Mouse (Mus musculus) C2C12 (cell line): ENCODE measurements around the gene Bloc1s3.

Experiments
- CEBPB ChIP-seq: IDR thresholded peaks from one replicate; pipeline ENCODE4 v1.6.1; 2011; ENCODE audit warnings: low read depth, mild to moderate bottlenecking, control low read depth, moderate library complexity
- CTCF ChIP-seq: IDR thresholded peaks from one replicate; pipeline ENCODE4 v1.5.1; 2011; ENCODE audit not compliant: control insufficient read depth, insufficient read depth, insufficient read length
- FOSL1 ChIP-seq: IDR thresholded peaks from one replicate; pipeline ENCODE4 v1.8.0; 2011; ENCODE audit warnings: mild to moderate bottlenecking, low read length; ENCODE audit not compliant: poor library complexity, insufficient read depth, severe bottlenecking
- MAX ChIP-seq: IDR thresholded peaks from one replicate; pipeline ENCODE4 v1.6.1; 2011; ENCODE audit warnings: mild to moderate bottlenecking, control low read depth
- MYOD1 ChIP-seq: IDR thresholded peaks from one replicate; pipeline ENCODE4 v1.6.1; 2011; ENCODE audit warnings: low read depth; ENCODE audit not compliant: control insufficient read depth, insufficient read length
- MYOG ChIP-seq: IDR thresholded peaks from one replicate; pipeline ENCODE4 v1.6.1; 2011; ENCODE audit not compliant: control insufficient read depth, insufficient read length; ENCODE audit errors: extremely low read depth
- USF1 ChIP-seq: IDR thresholded peaks from one replicate; pipeline ENCODE4 v1.6.1; 2011; ENCODE audit warnings: low read depth, mild to moderate bottlenecking, control low read depth, moderate library complexity

- TF ChIP-seq USF1 (no peak), CTCF (no peak), MYOG (no peak), MAX (no peak), MYOD1 (no peak), FOSL1 (no peak), CEBPB (no peak)
Measured at GRCm38 (mm10) chr7:19498326-19498725, 9.8 kb downstream of the Bloc1s3 start.
